ENCODE assay signal across 32 mouse cellular contexts in genomic region chr15:90589587-90589986, GRCm38 (mm10).
DNase-seq lines count a peak whose midpoint lies in the region; ATAC-seq and TF ChIP-seq lines count a peak whose summit lies in the region.
"Had no signal": no experiment of that assay in that cellular context is flagged by ENCODE, and none has a peak within 500 bp of the region (broad histone marks: within the 10 kb centered on the region; RNA-seq: fewer than 3 reads in every experiment).

No protein-coding gene starts in this region.

- H3K9me3 ChIP-seq in lung, postnatal 0 days (ENCODE audit: low read length), result no peaks in the 10 kb centered on the region
- H3K9me3 ChIP-seq: embryonic facial prominence, embryonic 12.5 days; heart, embryonic 12.5 days; hindbrain, embryonic 13.5 days; limb, embryonic 10.5 days; limb, embryonic 15.5 days; liver, embryonic 15.5 days had no signal

- intact Hi-C loops in gastrocnemius, postnatal 14 days (cut with DNase I; ENCODE audit: low total_unique reads), result no loop called here

- peak; percentile 27 for DNase-seq in adrenal gland, adult 2 months
- DNase-seq in adrenal gland, adult 8-10 months, result no peak
- DNase-seq in lung, postnatal 36 days, result peak; percentile 4
- no peak for DNase-seq in lung, postnatal 0 days (ENCODE audit: low spot score)
- peak; percentile 53 for DNase-seq in urinary bladder, postnatal 25 days (ENCODE audit: low spot score)
- DNase-seq in urinary bladder, postnatal 4 days (ENCODE audit: low spot score in 2 of 2), result no peak
- no peak for DNase-seq in layer of hippocampus, postnatal 36 days
- no peak for DNase-seq in gastrocnemius, postnatal 14 days
- DNase-seq: cerebellum, adult 11-12 months; cerebellum, adult 9-11 months; embryo, embryonic 11 days; gastrocnemius, postnatal 36 days; heart, adult 2 months; heart, postnatal 4 days; kidney, adult 2 months; kidney, postnatal 36 days; lung, embryonic 14.5 days; right cerebral cortex, postnatal 4 days; thymus, adult 18-20 months; thymus, postnatal 25 days had no signal

- no peaks in the 10 kb centered on the region for H3K27me3 ChIP-seq in lung, postnatal 0 days (replicated peaks; ENCODE audit: insufficient read depth, low read length)
- H3K27me3 ChIP-seq: CH12.LX; embryonic facial prominence, embryonic 12.5 days; heart, embryonic 12.5 days; hindbrain, embryonic 13.5 days; limb, embryonic 15.5 days; liver, embryonic 15.5 days had no signal

- H3K4me1 ChIP-seq in lung, postnatal 0 days (ENCODE audit: insufficient read depth, low read depth, low read length), result no peaks in the 10 kb centered on the region
- H3K4me1 ChIP-seq: embryonic facial prominence, embryonic 12.5 days; hindbrain, embryonic 13.5 days; limb, embryonic 10.5 days; limb, embryonic 15.5 days; liver, embryonic 15.5 days had no signal

- no peak overlapping the region for H3K4me3 ChIP-seq in lung, postnatal 0 days (ENCODE audit: low read depth, low read length)
- H3K4me3 ChIP-seq: embryonic facial prominence, embryonic 12.5 days; heart, adult 2 months; heart, embryonic 12.5 days; hindbrain, embryonic 13.5 days; layer of hippocampus, adult 2 months; limb, embryonic 10.5 days; limb, embryonic 15.5 days; liver, embryonic 15.5 days had no signal

- no peak overlapping the region for H3K27ac ChIP-seq in lung, postnatal 0 days (ENCODE audit: low read length)
- H3K27ac ChIP-seq: embryonic facial prominence, embryonic 12.5 days; heart, adult 2 months; hindbrain, embryonic 13.5 days; layer of hippocampus, adult 2 months; limb, embryonic 10.5 days; limb, embryonic 15.5 days; liver, embryonic 15.5 days had no signal

- TF ChIP-seq EP300 in lung, postnatal 0 days (IDR thresholded peaks at IDR 0.05), result no peak

- 38% methylated on average over 7 of the region's 7 CpGs for WGBS in lung, postnatal 0 days

- H3K36me3 ChIP-seq in lung, postnatal 0 days (ENCODE audit: insufficient read depth, low read length), result no peaks in the 10 kb centered on the region
- H3K36me3 ChIP-seq: embryonic facial prominence, embryonic 12.5 days; heart, embryonic 12.5 days; hindbrain, embryonic 13.5 days; limb, embryonic 10.5 days; limb, embryonic 15.5 days; liver, embryonic 15.5 days had no signal

- no peak for TF ChIP-seq CTCF in lung, postnatal 0 days (IDR thresholded peaks at IDR 0.05)

- no peak for ATAC-seq in lung, postnatal 0 days
- ATAC-seq: activated CD4-positive, CD25-positive, alpha-beta regulatory T cell, adult 4 months; forebrain, embryonic 14.5 days; midbrain, embryonic 16.5 days had no signal

- H3K4me2 ChIP-seq in lung, postnatal 0 days (replicated peaks; ENCODE audit: low read depth, low read length), result no peak overlapping the region
- H3K4me2 ChIP-seq: embryonic facial prominence, embryonic 12.5 days; heart, embryonic 12.5 days; hindbrain, embryonic 13.5 days; limb, embryonic 15.5 days; liver, embryonic 15.5 days; lung, embryonic 14.5 days; midbrain, embryonic 11.5 days had no signal

- H3K9ac ChIP-seq in lung, postnatal 0 days (replicated peaks; ENCODE audit: low read depth), result no peak overlapping the region
- H3K9ac ChIP-seq: embryonic facial prominence, embryonic 12.5 days; heart, embryonic 12.5 days; hindbrain, embryonic 13.5 days; limb, embryonic 15.5 days; liver, embryonic 15.5 days; lung, embryonic 14.5 days had no signal

Comparison
In these comparisons a context has a peak if more than half of its experiments do, and no peak if none do; other contexts are left out.
1. DNase-seq: peak in adrenal gland, adult 2 months (single experiment), lung, postnatal 36 days (single experiment) and urinary bladder, postnatal 25 days (single experiment); none in adrenal gland, adult 8-10 months (single experiment), lung, postnatal 0 days (single experiment), urinary bladder, postnatal 4 days (0 of 2), layer of hippocampus, postnatal 36 days (0 of 2) and gastrocnemius, postnatal 14 days (single experiment).